Mouse (Mus musculus): ENCODE data around the gene Wnt9a. TPM values are rescaled to one million over a fixed set of nuclear protein-coding genes. Genes with fewer than 3 reads are reported as not detected.

Gene Wnt9a
- polyA plus RNA-seq, 1 experiment from 2014 or later: 3.1 TPM

DNA sequence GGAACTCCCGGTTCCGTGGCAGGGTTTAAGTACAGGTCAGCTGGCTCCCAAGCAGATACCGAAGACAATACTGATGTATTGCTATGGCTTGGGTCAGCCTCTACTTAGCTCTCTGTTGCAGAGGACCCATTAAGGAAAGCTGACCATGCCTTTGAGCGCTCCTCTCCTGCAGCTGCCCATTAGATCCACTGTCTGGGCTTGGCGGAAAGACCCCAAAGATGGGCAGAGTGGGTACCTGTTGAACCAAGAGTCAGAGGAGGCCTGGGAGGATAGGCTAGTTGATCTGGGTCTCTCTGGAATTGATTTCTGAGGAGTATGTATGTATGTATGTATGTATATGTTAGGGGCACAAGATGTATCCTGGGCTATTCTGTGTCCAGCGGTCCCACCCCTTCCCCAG is 1.9 kb downstream of the Wnt9a start:
- Histone ChIP-seq H3K4me1 (ENCODE audit: control insufficient read depth, insufficient read depth, low read depth, low read length) (peaks cover 36% of the 10 kb centered on the region), H3K9me3 (ENCODE audit: control insufficient read depth, low read length) (no peaks in the 10 kb centered on the region), H3K4me3 (ENCODE audit: low read length) (no peak overlapping the region; the same call in 1 of the 2 replicates), H3K27ac (ENCODE audit: low read depth, low read length) (no peak overlapping the region), H3K9ac (ENCODE audit: low read depth, low read length) (peak overlapping the region; percentile 25; the same call in 1 of the 2 replicates), H3K4me2 (ENCODE audit: low read length) (peak overlapping the region; percentile 94; the same call in 1 of the 2 replicates), H3K36me3 (ENCODE audit: control insufficient read depth, insufficient read depth, low read length) (no peaks in the 10 kb centered on the region), H3K27me3 (replicated peaks; ENCODE audit: control insufficient read depth, insufficient read depth, low read length) (peaks cover 46% of the 10 kb centered on the region)
- 40% methylated on average over 6 of the region's 6 CpGs for WGBS
- ATAC-seq: no peak

DNA sequence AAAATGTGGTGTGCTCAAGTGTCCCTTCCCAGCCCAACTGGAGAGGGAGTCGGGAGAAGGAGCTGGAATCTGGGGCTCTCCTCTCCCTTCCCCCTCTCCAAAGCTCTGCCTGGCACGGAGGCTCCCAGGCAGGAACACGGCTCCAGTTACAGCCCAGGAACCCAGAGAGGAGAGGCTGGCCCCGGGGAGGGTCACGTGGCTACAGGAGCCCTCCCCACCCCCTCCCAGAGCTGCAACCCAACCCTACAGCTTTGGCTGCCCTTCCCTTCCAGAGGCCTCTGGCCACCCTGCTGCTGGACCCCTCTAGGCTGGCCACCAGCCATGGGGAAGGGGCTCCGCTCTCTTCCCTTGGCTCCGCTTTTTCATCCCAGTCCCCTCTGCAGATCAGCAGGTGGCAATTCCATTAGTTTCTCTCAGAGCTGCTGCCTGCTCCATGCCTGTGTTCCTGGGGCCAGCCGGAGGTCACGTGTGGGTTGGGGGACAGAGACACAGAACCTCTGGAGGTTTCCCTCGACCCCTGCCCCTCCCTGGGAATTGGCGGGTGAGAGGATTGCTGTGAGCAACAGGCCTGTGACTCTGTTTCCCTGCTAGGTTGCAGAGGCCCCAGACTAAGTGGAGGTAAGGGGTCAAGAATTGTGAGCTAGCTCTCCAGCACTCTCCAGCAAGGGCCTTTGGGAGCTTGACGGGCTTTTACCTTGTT is 2.5 kb downstream of the Wnt9a start:
- ATAC-seq: peak; percentile 28; the same call in 1 of the 2 replicates

DNA sequence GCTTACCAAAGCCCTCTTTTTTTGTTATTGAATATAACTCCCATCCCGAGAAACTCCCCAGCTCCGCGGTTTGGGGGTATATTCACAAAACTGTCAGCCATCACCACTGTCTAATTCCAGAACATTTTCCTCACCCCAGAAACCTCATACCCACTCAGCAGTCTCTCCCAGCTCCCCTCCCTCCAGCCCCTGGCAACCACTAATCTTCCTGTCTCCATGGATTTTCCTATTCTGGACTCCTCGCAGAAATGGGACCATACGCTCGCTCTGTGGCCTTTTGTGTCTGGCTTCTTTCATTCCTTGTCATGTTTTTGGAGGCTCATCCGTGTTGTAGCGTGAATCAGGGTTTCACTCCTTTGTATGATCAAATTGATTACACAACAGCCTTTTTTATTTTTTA is 3.2 kb downstream of the Wnt9a start:
- Histone ChIP-seq H3K4me1 (ENCODE audit: control insufficient read depth, insufficient read depth, low read depth, low read length) (peaks cover 38% of the 10 kb centered on the region), H3K4me2 (ENCODE audit: low read length) (no peak overlapping the region), H3K27ac (ENCODE audit: low read depth, low read length) (no peak overlapping the region), H3K4me3 (ENCODE audit: low read length) (no peak overlapping the region), H3K9ac (ENCODE audit: low read depth, low read length) (no peak overlapping the region), H3K9me3 (ENCODE audit: control insufficient read depth, low read length) (no peaks in the 10 kb centered on the region), H3K27me3 (replicated peaks; ENCODE audit: control insufficient read depth, insufficient read depth, low read length) (peaks cover 38% of the 10 kb centered on the region), H3K36me3 (ENCODE audit: control insufficient read depth, insufficient read depth, low read length) (no peaks in the 10 kb centered on the region)
- 35% methylated on average over 8 of the region's 8 CpGs for WGBS
- no peak for ATAC-seq

More for the DNA sequence above, 2.5 kb downstream of the Wnt9a start:
- Histone ChIP-seq H3K4me1 (ENCODE audit: control insufficient read depth, insufficient read depth, low read depth, low read length) (peaks cover 38% of the 10 kb centered on the region), H3K4me2 (ENCODE audit: low read length) (peak overlapping the region; percentile 26; the same call in 1 of the 2 replicates), H3K4me3 (ENCODE audit: low read length) (no peak overlapping the region), H3K36me3 (ENCODE audit: control insufficient read depth, insufficient read depth, low read length) (no peaks in the 10 kb centered on the region), H3K9me3 (ENCODE audit: control insufficient read depth, low read length) (no peaks in the 10 kb centered on the region), H3K9ac (ENCODE audit: low read depth, low read length) (peak overlapping the region; percentile 25; the same call in 1 of the 2 replicates), H3K27me3 (replicated peaks; ENCODE audit: control insufficient read depth, insufficient read depth, low read length) (peaks cover 40% of the 10 kb centered on the region), H3K27ac (ENCODE audit: low read depth, low read length) (0 out of 2 replicates have a peak overlapping the region, but pooled peaks have one; percentile 8)
- 12% methylated on average over 8 of the region's 12 CpGs for WGBS

DNA sequence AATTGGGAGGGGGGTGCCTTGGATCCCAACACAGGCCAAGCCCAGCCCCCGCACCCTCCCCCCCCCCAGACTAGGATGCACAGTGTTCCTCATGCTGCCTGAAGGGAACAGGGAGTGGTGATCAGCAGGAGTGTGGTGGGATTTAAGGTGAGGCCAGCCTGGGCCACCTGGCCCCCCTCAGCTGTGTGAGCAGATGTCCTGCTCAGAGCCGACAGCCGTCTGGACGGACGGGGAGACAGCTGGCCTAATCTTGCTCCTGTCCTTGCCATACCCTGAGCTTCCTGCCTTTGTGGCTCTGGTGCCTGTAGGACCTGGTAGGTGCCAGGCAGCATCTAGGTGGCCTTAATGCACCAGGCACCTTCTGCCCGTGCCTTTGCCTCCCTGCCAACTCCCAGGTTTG is 5.3 kb downstream of the Wnt9a start:
- WGBS: 48% methylated on average over 6 of the region's 6 CpGs
- no peak for ATAC-seq
- Histone ChIP-seq H3K27ac (ENCODE audit: low read depth, low read length) (no peak overlapping the region), H3K4me3 (ENCODE audit: low read length) (no peak overlapping the region), H3K36me3 (ENCODE audit: control insufficient read depth, insufficient read depth, low read length) (no peaks in the 10 kb centered on the region), H3K9ac (ENCODE audit: low read depth, low read length) (no peak overlapping the region), H3K4me1 (ENCODE audit: control insufficient read depth, insufficient read depth, low read depth, low read length) (peaks cover 30% of the 10 kb centered on the region), H3K27me3 (replicated peaks; ENCODE audit: control insufficient read depth, insufficient read depth, low read length) (peaks cover 25% of the 10 kb centered on the region), H3K4me2 (ENCODE audit: low read length) (no peak overlapping the region), H3K9me3 (ENCODE audit: control insufficient read depth, low read length) (no peaks in the 10 kb centered on the region)

DNA sequence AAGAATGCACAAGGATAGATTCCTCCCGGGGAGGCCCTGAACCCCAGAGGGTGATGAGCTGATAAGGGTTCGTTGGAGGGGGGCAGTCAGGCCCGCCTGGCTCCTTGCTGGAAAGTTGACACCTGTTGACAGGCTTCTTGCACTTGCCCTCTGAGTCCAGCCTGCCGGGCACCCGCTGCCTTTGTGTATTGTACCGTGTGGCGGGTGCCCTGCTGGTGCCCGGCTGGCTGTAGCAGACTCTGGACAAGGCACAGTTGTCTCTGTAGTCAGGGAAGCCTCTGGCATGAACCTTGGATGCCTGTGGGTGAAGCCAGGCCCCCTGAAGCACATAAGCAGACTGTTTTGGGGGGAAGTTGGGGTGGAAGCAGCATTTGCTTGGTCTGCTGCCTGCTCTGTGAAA is 5.8 kb downstream of the Wnt9a start:
- Histone ChIP-seq H3K4me1 (ENCODE audit: control insufficient read depth, insufficient read depth, low read depth, low read length) (peaks cover 26% of the 10 kb centered on the region), H3K27me3 (replicated peaks; ENCODE audit: control insufficient read depth, insufficient read depth, low read length) (peaks cover 21% of the 10 kb centered on the region)
- no peak for ATAC-seq

DNA sequence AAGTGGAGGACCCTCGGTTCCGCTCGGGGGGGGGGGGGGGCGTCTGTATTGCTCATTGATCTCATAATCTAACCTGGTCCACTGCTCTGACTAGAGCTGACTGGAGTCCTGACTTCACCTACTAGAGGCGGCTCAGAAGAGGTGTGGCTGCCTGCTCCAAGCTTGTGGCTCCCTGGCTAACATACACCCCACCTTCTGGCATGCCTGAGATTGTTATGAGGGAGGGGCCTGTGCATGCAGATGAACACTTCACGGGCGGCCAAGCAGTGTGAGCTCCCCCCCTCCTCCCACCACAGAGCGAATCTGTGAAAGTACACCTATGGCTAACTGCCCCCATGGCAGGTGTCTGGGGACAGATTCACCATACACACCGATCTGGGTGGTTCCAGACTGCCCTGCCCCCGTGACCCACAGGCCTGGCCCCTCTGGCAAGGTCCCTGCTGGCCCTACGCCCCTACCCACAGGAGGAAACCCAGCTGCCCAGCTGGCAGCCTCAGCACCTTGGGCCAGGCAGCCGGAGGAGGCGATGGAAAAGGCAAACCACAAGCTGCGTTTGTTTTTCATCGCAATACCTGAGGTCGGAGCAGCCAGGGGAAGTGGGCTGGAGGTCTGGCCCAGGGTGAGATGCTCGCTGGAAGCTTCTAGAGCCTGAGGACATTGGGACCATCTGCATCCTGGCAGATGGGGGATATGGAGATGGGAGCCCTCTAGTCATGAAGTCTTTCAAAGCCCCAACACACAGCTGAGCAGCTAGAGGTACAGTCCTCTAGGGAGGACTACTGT is 6.5 kb downstream of the Wnt9a start:
- H3K4me3 ChIP-seq (ENCODE audit: low read length): no peak overlapping the region
- H3K9ac ChIP-seq (ENCODE audit: low read depth, low read length): no peak overlapping the region
- H3K36me3 ChIP-seq (ENCODE audit: control insufficient read depth, insufficient read depth, low read length): no peaks in the 10 kb centered on the region
- no peaks in the 10 kb centered on the region for H3K9me3 ChIP-seq (ENCODE audit: control insufficient read depth, low read length)
- peaks cover 20% of the 10 kb centered on the region for H3K4me1 ChIP-seq (ENCODE audit: control insufficient read depth, insufficient read depth, low read depth, low read length)
- no peak for ATAC-seq
- H3K27ac ChIP-seq (ENCODE audit: low read depth, low read length): no peak overlapping the region
- H3K27me3 ChIP-seq (replicated peaks; ENCODE audit: control insufficient read depth, insufficient read depth, low read length): peaks cover 15% of the 10 kb centered on the region
- 66% methylated on average over 15 of the region's 17 CpGs for WGBS
- no peak overlapping the region for H3K4me2 ChIP-seq (ENCODE audit: low read length)

More for the DNA sequence above, 5.8 kb downstream of the Wnt9a start:
- Histone ChIP-seq H3K4me3 (ENCODE audit: low read length) (no peak overlapping the region), H3K9me3 (ENCODE audit: control insufficient read depth, low read length) (no peaks in the 10 kb centered on the region), H3K4me2 (ENCODE audit: low read length) (no peak overlapping the region), H3K9ac (ENCODE audit: low read depth, low read length) (no peak overlapping the region), H3K36me3 (ENCODE audit: control insufficient read depth, insufficient read depth, low read length) (no peaks in the 10 kb centered on the region), H3K27ac (ENCODE audit: low read depth, low read length) (no peak overlapping the region)
- 53% methylated on average over 8 of the region's 8 CpGs for WGBS

DNA sequence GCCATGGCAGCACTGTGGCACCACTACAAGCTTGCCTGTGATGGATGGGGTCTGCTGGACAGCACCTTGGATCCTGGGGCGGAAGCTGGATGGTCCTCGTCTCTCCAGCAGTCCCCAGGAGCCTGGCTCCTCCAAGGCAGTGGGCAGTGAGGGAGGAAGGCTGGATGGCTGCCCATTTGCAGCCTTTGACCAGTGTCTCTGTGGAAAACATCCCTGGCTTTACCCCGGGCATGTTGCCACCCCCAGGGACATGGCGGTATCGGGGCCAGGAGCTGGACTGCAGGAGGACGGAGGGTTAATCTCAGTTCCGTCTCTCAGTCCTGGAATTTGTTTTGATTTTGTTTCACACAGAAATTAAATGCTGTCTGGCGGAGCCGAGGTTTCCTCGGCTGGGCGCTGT is 7.2 kb downstream of the Wnt9a start:
- WGBS: 59% methylated on average over 9 of the region's 11 CpGs
- ATAC-seq: peak; percentile 49
- no peak overlapping the region for H3K9ac ChIP-seq (ENCODE audit: low read depth, low read length)
- peaks cover 8% of the 10 kb centered on the region for H3K27me3 ChIP-seq (replicated peaks; ENCODE audit: control insufficient read depth, insufficient read depth, low read length)
- H3K27ac ChIP-seq (ENCODE audit: low read depth, low read length): no peak overlapping the region
- no peaks in the 10 kb centered on the region for H3K36me3 ChIP-seq (ENCODE audit: control insufficient read depth, insufficient read depth, low read length)
- H3K4me1 ChIP-seq (ENCODE audit: control insufficient read depth, insufficient read depth, low read depth, low read length): peaks cover 15% of the 10 kb centered on the region
- no peaks in the 10 kb centered on the region for H3K9me3 ChIP-seq (ENCODE audit: control insufficient read depth, low read length)
- H3K4me2 ChIP-seq (ENCODE audit: low read length): no peak overlapping the region
- no peak overlapping the region for H3K4me3 ChIP-seq (ENCODE audit: low read length)

DNA sequence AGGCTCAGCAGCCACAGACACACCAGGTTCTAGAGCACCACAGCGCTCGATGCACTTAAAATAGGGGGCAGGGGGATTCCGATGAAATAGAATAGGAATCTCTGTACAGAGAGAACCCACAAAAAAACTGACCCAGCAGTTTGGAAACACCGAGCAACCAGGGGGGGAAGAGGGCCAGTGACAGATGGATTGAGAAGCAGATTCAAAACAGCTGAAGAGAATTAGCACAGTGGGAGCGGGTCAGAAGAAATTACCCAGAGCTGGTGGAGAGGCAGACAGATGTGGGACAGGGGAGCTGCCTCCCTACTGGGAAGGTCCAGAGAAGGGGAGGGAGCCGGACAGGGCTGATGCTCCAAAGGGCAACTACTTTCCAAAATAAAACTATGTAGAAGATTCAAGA is 9.8 kb downstream of the Wnt9a start:
- H3K36me3 ChIP-seq (ENCODE audit: control insufficient read depth, insufficient read depth, low read length): no peaks in the 10 kb centered on the region
- no peak for ATAC-seq
- H3K9ac ChIP-seq (ENCODE audit: low read depth, low read length): no peak overlapping the region
- H3K4me2 ChIP-seq (ENCODE audit: low read length): no peak overlapping the region
- H3K4me3 ChIP-seq (ENCODE audit: low read length): no peak overlapping the region
- H3K27me3 ChIP-seq (replicated peaks; ENCODE audit: control insufficient read depth, insufficient read depth, low read length): no peaks in the 10 kb centered on the region; the same call in 1 of the 2 replicates
- H3K4me1 ChIP-seq (ENCODE audit: control insufficient read depth, insufficient read depth, low read depth, low read length): peaks cover 8% of the 10 kb centered on the region
- WGBS: 62% methylated on average over 6 of the region's 6 CpGs
- H3K27ac ChIP-seq (ENCODE audit: low read depth, low read length): no peak overlapping the region
- no peaks in the 10 kb centered on the region for H3K9me3 ChIP-seq (ENCODE audit: control insufficient read depth, low read length)

DNA sequence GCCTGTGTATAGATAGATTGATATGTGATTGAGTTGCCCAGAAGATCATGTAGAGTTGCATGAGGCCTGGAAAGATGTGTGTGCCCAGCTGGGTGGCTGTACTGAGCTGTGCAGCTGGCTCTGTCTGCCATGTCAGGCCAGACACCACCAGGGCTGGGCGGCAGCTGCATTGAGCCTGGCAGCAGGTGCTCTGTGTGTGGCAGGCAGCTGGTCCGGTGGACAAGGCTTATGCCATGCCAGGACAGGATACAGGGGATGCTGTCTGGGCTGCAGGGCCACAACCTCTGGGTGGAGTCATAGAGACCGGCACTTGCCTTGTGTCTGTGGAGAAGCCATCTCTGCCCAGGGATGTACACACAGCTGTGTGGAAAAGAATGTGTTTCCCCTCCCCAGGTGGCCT is 16.3 kb downstream of the Wnt9a start:
- no peak overlapping the region for H3K27ac ChIP-seq (ENCODE audit: low read depth, low read length)
- no peak overlapping the region for H3K9ac ChIP-seq (ENCODE audit: low read depth, low read length)
- H3K4me3 ChIP-seq (ENCODE audit: low read length): no peak overlapping the region
- no peak for ATAC-seq
- H3K4me1 ChIP-seq (ENCODE audit: control insufficient read depth, insufficient read depth, low read depth, low read length): no peaks in the 10 kb centered on the region
- no peaks in the 10 kb centered on the region for H3K27me3 ChIP-seq (replicated peaks; ENCODE audit: control insufficient read depth, insufficient read depth, low read length)
- 52% methylated on average over 2 of the region's 3 CpGs for WGBS
- no peaks in the 10 kb centered on the region for H3K9me3 ChIP-seq (ENCODE audit: control insufficient read depth, low read length)
- H3K36me3 ChIP-seq (ENCODE audit: control insufficient read depth, insufficient read depth, low read length): no peaks in the 10 kb centered on the region
- H3K4me2 ChIP-seq (ENCODE audit: low read length): no peak overlapping the region
